Mouse (Mus musculus) cerebellum, adult 2 months (tissue): Measurements from ENCODE around the gene Sgta. TPM values are rescaled to one million over a fixed set of nuclear protein-coding genes. Genes with fewer than 3 reads are reported as not detected.

ENCODE experiments used
- DNase-seq, 2 experiments: peaks; one replicate each; pipeline ENCODE4 v3.0.0; 2021
- H3K27ac ChIP-seq: fragments of 200-500 bp; 2 replicates; pipeline ENCODE4 v1.5.1; 2012; ENCODE audit warnings: low read length, control low read depth, inconsistent platforms; ENCODE audit not compliant: insufficient read depth
- H3K27me3 ChIP-seq: fragments of 200-500 bp; 2 replicates; pipeline ENCODE4 v1.6.1; 2012; ENCODE audit warnings: inconsistent platforms, mild to moderate bottlenecking, low read length, moderate library complexity; ENCODE audit not compliant: control insufficient read depth, insufficient read depth
- H3K4me1 ChIP-seq: fragments of 200-500 bp; 2 replicates; pipeline ENCODE4 v1.6.1; 2011; ENCODE audit warnings: low read length; ENCODE audit not compliant: control insufficient read depth, insufficient read depth
- H3K4me3 ChIP-seq: fragments of 200-500 bp; replicated peaks from 2 replicates; pipeline ENCODE3; 2011; ENCODE audit warnings: mild to moderate bottlenecking, low read depth, low read length, control low read depth; ENCODE audit not compliant: insufficient read depth
- CTCF ChIP-seq: fragments of 200-500 bp; IDR thresholded peaks from 2 replicates; pipeline ENCODE4 v1.5.1; 2011; ENCODE audit warnings: low read depth, mild to moderate bottlenecking, control low read depth, low read length, moderate library complexity, borderline replicate concordance; ENCODE audit not compliant: insufficient read depth
- POLR2A ChIP-seq: fragments of 200-500 bp; IDR thresholded peaks from 2 replicates; pipeline ENCODE4 v1.6.1; 2011; ENCODE audit warnings: low read length, control low read depth, borderline replicate concordance; ENCODE audit not compliant: insufficient read depth
- WGBS: fragments of 180-500 bp; shearing (Covaris S2); methylation state at CpG from one replicate; pipeline ENCODE4 v1.1.7; 2018; 5-methylcytosine and 5-hydroxymethylcytosine counted together
- polyA plus RNA-seq: library from polyadenylated mRNA; depleted of rRNA; stranded (reverse); fragments of >200 nt; gene quantifications from 2 replicates; pipeline ENCODE4 v1.2.3, GENCODE M21; 2012

The Sgta gene
- polyA plus RNA-seq, 1 experiment = 231 TPM

GRCm38 (mm10) chr10:81029031-81029430 is 30.9 kb downstream of the Sgta start:
- H3K4me1 ChIP-seq = peaks cover 48% of the 10 kb centered on the region
- H3K4me3 ChIP-seq = no peak overlapping the region
- no peaks in the 10 kb centered on the region for H3K27me3 ChIP-seq
- H3K27ac ChIP-seq = peak overlapping the region; percentile 46
- peak in 1 of 2 experiments; percentile 54 for DNase-seq
- 19% methylated on average over 10 of the region's 10 CpGs for WGBS
- TF ChIP-seq CTCF = no peak
- TF ChIP-seq POLR2A = no peak

DNA sequence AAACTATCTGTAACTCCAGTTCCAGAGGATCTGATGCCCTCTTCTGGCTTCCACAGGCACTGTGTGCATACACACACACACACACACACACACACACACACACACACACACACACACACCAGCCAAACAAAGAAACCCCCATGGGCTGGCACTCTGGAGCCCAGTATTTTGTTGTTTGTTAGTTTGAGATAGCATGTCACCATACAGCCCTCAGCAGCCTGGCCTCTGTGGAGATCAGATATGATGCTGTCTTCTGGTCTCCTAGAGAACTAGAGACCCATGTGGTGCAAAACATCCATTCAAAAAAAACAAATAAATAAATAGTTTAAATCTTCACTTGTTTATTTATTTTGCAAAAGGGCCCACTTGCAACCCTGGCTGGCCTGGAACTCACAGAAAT is 31.8 kb downstream of the Sgta start:
- Histone ChIP-seq H3K4me1 (peaks cover 51% of the 10 kb centered on the region), H3K27ac (0 out of 2 replicates have a peak overlapping the region, but pooled peaks have one; percentile 46), H3K27me3 (no peaks in the 10 kb centered on the region), H3K4me3 (no peak overlapping the region)
- no peak for DNase-seq
- no peak for TF ChIP-seq CTCF

DNA sequence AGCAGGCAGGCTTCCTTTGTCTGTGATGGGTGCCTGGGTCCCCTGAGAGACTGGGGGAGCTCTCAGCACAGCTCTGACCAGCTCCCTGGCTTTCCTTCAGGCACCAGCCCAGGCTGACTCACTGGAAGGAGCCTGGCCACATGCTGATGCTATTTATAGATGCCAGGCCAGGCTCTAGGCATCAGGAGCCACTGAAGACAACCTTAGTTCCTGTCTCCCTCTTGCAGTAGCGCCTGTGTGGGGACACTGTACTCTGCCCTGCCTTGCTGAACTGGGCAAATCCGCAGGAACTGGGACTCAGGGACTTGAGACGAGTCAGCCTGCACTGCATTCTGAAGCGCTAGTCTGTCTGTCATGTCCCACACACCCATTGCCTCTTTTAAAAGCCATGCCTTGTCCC is 32.6 kb downstream of the Sgta start:
- H3K27me3 ChIP-seq = no peaks in the 10 kb centered on the region
- H3K27ac ChIP-seq = peak overlapping the region; percentile 95
- H3K4me3 ChIP-seq = no peak overlapping the region
- H3K4me1 ChIP-seq = peaks cover 56% of the 10 kb centered on the region
- WGBS = 14% methylated on average over 4 of the region's 4 CpGs
- TF ChIP-seq POLR2A (peak; percentile 84; the same call in 1 of the 2 replicates), CTCF (no peak)
- peak; percentile 85 to 94 for DNase-seq

GRCm38 (mm10) chr10:81026857-81027256 is 33.1 kb downstream of the Sgta start:
- no peak for TF ChIP-seq CTCF
- TF ChIP-seq POLR2A = no peak
- peaks cover 61% of the 10 kb centered on the region for H3K4me1 ChIP-seq
- no peaks in the 10 kb centered on the region for H3K27me3 ChIP-seq
- DNase-seq = peak in 1 of 2 experiments; percentile 52
- H3K4me3 ChIP-seq = no peak overlapping the region
- WGBS = 25% methylated on average over 5 of the region's 5 CpGs
- H3K27ac ChIP-seq = peak overlapping the region; percentile 95

DNA sequence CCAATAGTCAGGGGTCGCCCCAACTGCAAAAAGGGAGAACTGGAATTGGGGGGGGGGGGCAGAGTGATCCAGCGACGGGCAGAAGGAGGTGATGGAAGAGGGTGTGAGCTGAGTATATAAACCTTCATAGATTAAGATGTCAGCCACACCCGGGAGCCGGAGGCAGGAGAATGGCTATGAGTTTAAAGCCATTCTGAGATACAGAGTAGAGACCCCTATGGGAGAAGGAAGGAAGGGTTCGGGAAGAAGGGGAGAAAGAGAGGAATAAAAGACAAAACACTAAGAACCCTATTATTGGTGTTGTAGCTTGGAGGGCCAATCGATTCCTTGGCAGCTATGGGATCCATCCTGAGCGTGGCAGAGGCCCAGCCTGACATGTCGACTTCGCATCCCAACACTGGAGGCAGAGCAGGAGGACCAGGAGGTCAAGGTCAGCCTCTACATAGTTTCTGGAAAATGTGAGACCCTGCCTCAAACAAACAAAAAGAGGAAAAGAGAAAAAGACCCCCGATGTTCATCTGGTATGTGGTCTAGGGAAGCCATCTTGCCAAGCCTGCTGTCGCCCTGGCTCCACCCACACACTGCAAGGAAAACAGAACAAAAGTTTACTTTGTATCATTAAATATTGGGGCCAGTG is 34.2 kb downstream of the Sgta start, which contains the start of gene Diras1:
TSS of gene Diras1 (minus strand) at position 24 of the 637 bp plus-strand sequence.
- TF ChIP-seq POLR2A (no peak), CTCF (no peak)
- 24% methylated on average over 12 of the region's 12 CpGs for WGBS
- DNase-seq = no peak

DNA sequence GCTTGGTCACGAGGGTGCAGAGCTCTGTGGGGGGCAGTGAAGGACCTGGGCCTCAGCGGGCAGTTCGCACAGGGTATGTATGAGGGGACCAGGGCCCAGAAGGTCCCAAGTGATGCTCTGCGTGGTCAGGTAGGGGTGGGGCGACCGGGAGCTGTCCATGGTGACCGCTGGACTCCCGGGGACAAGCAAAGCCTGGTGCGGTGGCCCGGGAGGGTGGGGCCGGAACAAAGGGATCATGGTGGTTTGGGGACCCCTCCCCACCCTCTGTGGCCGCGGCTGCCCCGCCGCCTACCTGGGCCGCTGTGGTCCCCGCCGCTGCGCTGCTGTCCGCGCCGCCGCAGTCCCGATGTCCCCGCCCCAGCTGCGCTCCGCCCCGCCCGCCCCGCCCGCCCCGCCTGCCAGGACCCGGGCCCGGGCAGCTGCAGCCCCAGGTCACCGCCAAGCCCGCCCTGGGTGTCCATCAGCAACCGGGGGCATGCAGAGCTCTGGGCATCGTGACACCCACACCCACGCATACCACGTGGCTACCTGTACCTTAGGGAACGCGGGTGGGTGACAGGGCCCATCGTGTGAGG is 34.8 kb downstream of the Sgta start:
- Histone ChIP-seq H3K4me1 (peaks cover 74% of the 10 kb centered on the region), H3K4me3 (peak overlapping the region; percentile 87), H3K27me3 (no peaks in the 10 kb centered on the region), H3K27ac (peak overlapping the region; percentile 98)
- DNase-seq = peak; percentile 62 to 71
- TF ChIP-seq CTCF (no peak), POLR2A (peak; percentile 59)
- under 1% methylated on average over 36 of the region's 43 CpGs for WGBS

More for the DNA sequence above, 34.2 kb downstream of the Sgta start, which contains the start of gene Diras1:
- peaks cover 71% of the 10 kb centered on the region for H3K4me1 ChIP-seq
- H3K27ac ChIP-seq = peak within 1 kb of the TSS; percentile 98
- H3K27me3 ChIP-seq = no peaks in the 10 kb centered on the region
- H3K4me3 ChIP-seq = peak within 1 kb of the TSS; percentile 87

- peaks cover 74% of the 10 kb centered on the region for H3K4me1 ChIP-seq
- 51% methylated on average over 5 of the region's 5 CpGs for WGBS
- H3K27ac ChIP-seq = peak overlapping the region; percentile 98
- TF ChIP-seq POLR2A (no peak), CTCF (no peak)
- peak overlapping the region; percentile 87 for H3K4me3 ChIP-seq
- peak in 1 of 2 experiments; percentile 49 for DNase-seq
- H3K27me3 ChIP-seq = no peaks in the 10 kb centered on the region
Observed at GRCm38 (mm10) chr10:81024346-81024937, 35.5 kb downstream of the Sgta start.

DNA sequence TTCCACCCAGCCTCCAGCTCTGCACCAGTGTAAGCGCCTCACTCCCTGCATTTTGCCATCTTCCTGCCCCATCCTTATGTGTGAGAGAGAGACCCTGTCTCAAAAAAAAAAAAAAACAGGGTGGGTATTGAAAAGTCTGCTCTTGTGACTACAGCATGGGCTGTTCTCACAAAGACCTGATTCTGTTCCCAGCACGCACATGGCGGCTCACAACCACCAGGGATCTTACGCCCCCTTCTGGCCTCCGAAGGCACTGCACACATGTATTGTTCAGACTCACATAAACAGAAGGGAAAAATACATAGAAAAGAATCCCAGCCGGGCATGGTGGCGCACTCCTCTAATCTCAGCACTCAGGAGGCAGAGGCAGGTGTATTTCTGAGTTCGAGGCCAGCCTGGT is 37.2 kb downstream of the Sgta start:
- Histone ChIP-seq H3K27me3 (no peaks in the 10 kb centered on the region), H3K27ac (no peak overlapping the region), H3K4me3 (no peak overlapping the region), H3K4me1 (peaks cover 63% of the 10 kb centered on the region)
- TF ChIP-seq CTCF (peak; percentile 56; the same call in 1 of the 2 replicates), POLR2A (no peak)
- no peak for DNase-seq
- 69% methylated on average over 8 of the region's 8 CpGs for WGBS
